Mouse (Mus musculus): Measurements from ENCODE around the gene Izumo2. TPM values are rescaled to one million over a fixed set of nuclear protein-coding genes. Genes with fewer than 3 reads are reported as not detected.
A peak's percentile ranks its signal among the peaks of the same experiment; 100 is the strongest.
"Not testable (repeated sequence)": the region's sequence is repeated elsewhere in the genome, so short reads cannot be mapped to it uniquely, and the experiment has no call there.

Gene Izumo2
- polyA plus RNA-seq, 1 experiment from 2014 or later = not detected

- H3K9me3 ChIP-seq = no peaks in the 10 kb centered on the region
- no peaks in the 10 kb centered on the region for H3K4me1 ChIP-seq (replicated peaks)
- H3K27ac ChIP-seq = no peak overlapping the region
- peaks cover 35% of the 10 kb centered on the region for H3K36me3 ChIP-seq
- no peak overlapping the region for H3K4me2 ChIP-seq (replicated peaks)
- H3K9ac ChIP-seq (replicated peaks) = no peak overlapping the region
- no peak for ATAC-seq
- H3K27me3 ChIP-seq = no peaks in the 10 kb centered on the region
- H3K4me3 ChIP-seq (replicated peaks) = no peak overlapping the region
- 92% methylated on average over 9 of the region's 9 CpGs for WGBS
Measured at GRCm38 (mm10) chr7:44733723-44734122, 25.2 kb downstream of the Izumo2 start.

DNA sequence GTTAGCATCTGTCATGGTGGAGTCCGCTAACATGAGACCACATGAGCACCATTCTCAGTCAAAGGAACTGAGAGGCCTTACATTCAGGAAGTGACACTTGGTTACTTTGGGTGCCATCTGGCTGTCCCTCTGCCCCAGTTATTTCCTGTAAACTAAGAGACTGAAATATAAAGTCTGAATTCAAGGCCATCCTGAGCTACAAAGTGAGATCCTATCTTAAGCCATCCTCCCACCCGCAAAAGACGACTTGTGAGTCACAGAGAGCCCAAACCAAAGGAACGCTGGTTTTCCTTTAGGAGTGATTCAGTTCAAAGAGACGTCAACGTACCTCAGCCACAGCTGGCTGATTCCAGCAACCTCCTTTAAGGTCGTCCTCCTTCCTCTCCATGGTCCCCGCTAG, 32.8 kb downstream of the Izumo2 start:
- 83% methylated on average over 8 of the region's 8 CpGs for WGBS
- H3K36me3 ChIP-seq = peaks cover 9% of the 10 kb centered on the region; the same call in 1 of the 2 replicates
- peaks cover 14% of the 10 kb centered on the region for H3K4me1 ChIP-seq (replicated peaks)
- H3K4me3 ChIP-seq (replicated peaks) = no peak overlapping the region
- no peak for ATAC-seq
- no peak overlapping the region for H3K27ac ChIP-seq
- H3K9me3 ChIP-seq = no peaks in the 10 kb centered on the region
- no peak overlapping the region for H3K9ac ChIP-seq (replicated peaks)
- no peaks in the 10 kb centered on the region for H3K27me3 ChIP-seq
- no peak overlapping the region for H3K4me2 ChIP-seq (replicated peaks)

GRCm38 (mm10) chr7:44744270-44744669, 35.7 kb downstream of the Izumo2 start:
- WGBS = 22% methylated on average over 9 of the region's 9 CpGs
- peaks cover 28% of the 10 kb centered on the region for H3K4me1 ChIP-seq (replicated peaks)
- peak overlapping the region; percentile 47 for H3K4me3 ChIP-seq (replicated peaks)
- no peak overlapping the region for H3K27ac ChIP-seq
- 0 out of 2 replicates have a peak, but pooled peaks cover 3% of the 10 kb centered on the region for H3K36me3 ChIP-seq
- H3K9me3 ChIP-seq = no peaks in the 10 kb centered on the region
- ATAC-seq = no peak
- peak overlapping the region; percentile 70 for H3K4me2 ChIP-seq (replicated peaks)
- H3K27me3 ChIP-seq = no peaks in the 10 kb centered on the region
- peak overlapping the region; percentile 69 for H3K9ac ChIP-seq (replicated peaks)

DNA sequence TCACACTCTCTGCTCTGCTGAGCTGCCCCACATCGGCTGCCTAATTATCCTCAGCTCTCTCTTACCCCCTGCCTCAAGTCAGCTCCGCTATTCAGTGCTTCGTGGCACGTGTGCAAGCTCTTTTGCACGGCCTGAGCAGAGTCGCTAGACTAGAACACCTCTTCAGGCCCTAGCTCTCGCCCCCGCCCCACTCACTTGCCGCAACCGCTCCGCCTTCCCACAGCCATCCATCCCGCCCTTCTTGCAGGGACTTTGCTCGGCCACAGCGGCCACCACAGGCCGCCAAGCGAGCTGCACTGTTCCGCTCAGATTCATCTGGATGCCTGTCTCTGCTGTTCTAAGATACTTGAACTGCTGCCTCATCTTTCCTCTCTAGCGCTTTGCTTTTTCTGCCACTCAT, 36.5 kb downstream of the Izumo2 start:
- Histone ChIP-seq H3K9ac (replicated peaks) (peak overlapping the region; percentile 69), H3K4me3 (replicated peaks) (peak overlapping the region; percentile 47), H3K4me2 (replicated peaks) (peak overlapping the region; percentile 70), H3K27ac (peak overlapping the region; percentile 63), H3K4me1 (replicated peaks) (peaks cover 31% of the 10 kb centered on the region), H3K27me3 (no peaks in the 10 kb centered on the region), H3K36me3 (0 out of 2 replicates have a peak, but pooled peaks cover 1% of the 10 kb centered on the region), H3K9me3 (no peaks in the 10 kb centered on the region)
- WGBS = under 1% methylated on average over 18 of the region's 18 CpGs
- ATAC-seq = peak; percentile 71

DNA sequence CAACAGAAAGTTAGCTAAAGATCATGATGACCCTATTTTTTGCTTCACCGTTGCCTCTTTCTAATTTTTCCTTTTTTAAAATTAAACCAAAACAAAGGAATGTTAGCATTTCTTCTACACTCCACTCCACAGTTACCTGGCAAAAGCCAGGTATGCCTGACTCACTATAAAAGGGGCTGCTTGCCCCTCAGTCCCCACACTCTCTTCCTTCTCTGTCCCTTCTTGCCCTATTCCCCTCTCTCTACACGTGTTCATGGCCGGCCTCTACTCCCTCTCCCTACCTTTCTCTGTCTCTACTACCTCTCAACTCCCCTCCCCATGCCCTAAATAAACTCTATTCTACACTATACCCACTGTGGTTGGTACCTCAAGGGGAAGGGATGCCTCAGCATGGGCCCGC, 38.6 kb downstream of the Izumo2 start:
- H3K4me1 ChIP-seq (replicated peaks) = peaks cover 31% of the 10 kb centered on the region
- H3K4me2 ChIP-seq (replicated peaks) = 0 out of 2 replicates have a peak overlapping the region, but pooled peaks have one; percentile 75
- 64% methylated on average over 4 of the region's 4 CpGs for WGBS
- peak overlapping the region; percentile 62 for H3K4me3 ChIP-seq (replicated peaks)
- H3K9ac ChIP-seq (replicated peaks) = no peak overlapping the region
- H3K27ac ChIP-seq = no peak overlapping the region
- H3K27me3 ChIP-seq = no peaks in the 10 kb centered on the region
- H3K9me3 ChIP-seq = no peaks in the 10 kb centered on the region
- no peak for ATAC-seq
- H3K36me3 ChIP-seq = peaks cover 2% of the 10 kb centered on the region

DNA sequence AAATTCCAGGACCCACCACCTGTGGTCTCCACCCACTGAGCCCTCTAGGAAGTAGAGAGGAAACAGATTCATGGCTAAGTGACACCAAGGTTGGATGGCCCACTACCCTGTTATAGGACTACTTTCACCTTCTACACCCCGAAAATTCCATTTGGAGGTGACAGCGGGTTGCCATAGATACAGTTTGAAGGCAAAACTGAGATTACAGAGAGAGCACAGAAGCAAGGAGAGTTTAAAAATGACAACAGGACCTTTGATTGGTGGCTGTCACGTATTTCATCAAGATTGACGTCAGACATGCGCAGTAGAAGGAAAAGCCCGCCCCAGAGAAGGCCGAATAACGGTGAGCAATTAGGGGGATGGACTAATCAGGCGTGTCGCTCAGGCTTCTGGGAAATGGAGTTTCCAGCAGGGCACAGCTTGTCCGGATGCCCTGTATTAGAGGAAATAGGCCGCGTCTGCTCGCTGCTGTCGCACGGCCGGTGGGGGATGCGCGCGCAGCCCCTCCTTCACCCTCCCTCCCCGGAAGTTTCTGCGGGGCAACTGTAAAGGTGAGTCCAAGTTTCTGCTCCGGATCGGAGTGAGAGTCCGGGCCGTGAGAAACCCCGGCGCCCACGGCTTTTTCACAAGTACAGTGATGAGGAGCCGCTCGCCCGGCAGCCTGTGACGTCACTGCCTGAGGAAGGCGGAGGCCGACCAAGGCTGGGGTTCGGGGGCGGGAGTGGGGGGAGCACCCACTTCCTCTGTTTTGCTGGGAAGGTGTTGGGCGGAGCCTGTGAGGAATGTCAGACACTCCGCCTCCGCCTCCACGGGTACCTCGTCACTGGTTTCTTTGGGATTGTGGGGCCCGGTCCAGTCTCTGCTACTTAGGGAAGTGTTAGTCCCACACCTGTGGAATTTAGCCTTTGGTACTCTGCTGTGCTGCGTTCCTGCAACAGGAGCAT, 39.8 kb downstream of the Izumo2 start, which contains the start of gene Vrk3:
Gene Vrk3 (plus strand): TSS at position 313 of the 944 bp plus-strand sequence.
- H3K9ac ChIP-seq (replicated peaks) = peak within 1 kb of the TSS; percentile 65
- H3K4me1 ChIP-seq (replicated peaks) = peaks cover 31% of the 10 kb centered on the region
- peak within 1 kb of the TSS; percentile 62 for H3K4me3 ChIP-seq (replicated peaks)
- H3K27ac ChIP-seq = peak within 1 kb of the TSS; percentile 61
- peak within 1 kb of the TSS; percentile 75 for H3K4me2 ChIP-seq (replicated peaks)
- H3K27me3 ChIP-seq = no peaks in the 10 kb centered on the region
- ATAC-seq = peak; percentile 97
- no peaks in the 10 kb centered on the region for H3K9me3 ChIP-seq
- WGBS = under 1% methylated on average over 44 of the region's 44 CpGs
- peaks cover 13% of the 10 kb centered on the region for H3K36me3 ChIP-seq

GRCm38 (mm10) chr7:44750950-44751349, 42.4 kb downstream of the Izumo2 start, which contains the start of gene Zfp473:
TSS of gene Zfp473 (minus strand) at chr7:44751050.
- H3K4me2 ChIP-seq (replicated peaks); H3K27me3 ChIP-seq; H3K4me3 ChIP-seq (replicated peaks); H3K9me3 ChIP-seq; H3K27ac ChIP-seq; ATAC-seq: not testable (repeated sequence)
- WGBS = 86% methylated on average over 1 of the region's 1 CpGs
- Histone ChIP-seq H3K4me1 (replicated peaks) (peaks cover 18% of the 10 kb centered on the region), H3K36me3 (peaks cover 38% of the 10 kb centered on the region), H3K9ac (replicated peaks) (0 out of 2 replicates have a peak within 1 kb of the TSS, but pooled peaks have one; percentile 8)

DNA sequence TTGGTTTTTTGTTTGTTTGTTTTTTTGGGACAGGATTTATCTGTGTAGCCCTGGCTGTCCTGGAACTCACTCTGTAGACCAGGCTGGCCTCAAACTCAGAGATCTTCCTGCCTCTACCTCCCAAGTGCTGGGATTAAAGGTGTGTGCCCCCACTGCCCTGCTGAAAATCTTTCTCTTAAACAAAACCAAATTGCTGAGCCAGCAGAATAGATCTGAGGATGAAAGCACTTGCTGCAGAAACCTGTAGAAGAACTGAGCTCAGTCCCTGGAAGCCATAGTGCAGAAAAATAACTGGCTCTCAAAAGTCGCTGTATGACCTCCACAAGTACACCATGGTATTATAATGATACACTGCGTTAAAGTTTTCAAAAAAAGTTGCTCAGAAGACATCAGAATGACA, 48.6 kb downstream of the Izumo2 start:
- Histone ChIP-seq H3K36me3 (peaks cover 95% of the 10 kb centered on the region), H3K27me3 (no peaks in the 10 kb centered on the region), H3K4me1 (replicated peaks) (no peaks in the 10 kb centered on the region), H3K4me2 (replicated peaks) (no peak overlapping the region), H3K9ac (replicated peaks) (no peak overlapping the region), H3K4me3 (replicated peaks) (no peak overlapping the region), H3K27ac (no peak overlapping the region), H3K9me3 (no peaks in the 10 kb centered on the region)
- ATAC-seq = no peak
- 87% methylated on average over 2 of the region's 2 CpGs for WGBS

DNA sequence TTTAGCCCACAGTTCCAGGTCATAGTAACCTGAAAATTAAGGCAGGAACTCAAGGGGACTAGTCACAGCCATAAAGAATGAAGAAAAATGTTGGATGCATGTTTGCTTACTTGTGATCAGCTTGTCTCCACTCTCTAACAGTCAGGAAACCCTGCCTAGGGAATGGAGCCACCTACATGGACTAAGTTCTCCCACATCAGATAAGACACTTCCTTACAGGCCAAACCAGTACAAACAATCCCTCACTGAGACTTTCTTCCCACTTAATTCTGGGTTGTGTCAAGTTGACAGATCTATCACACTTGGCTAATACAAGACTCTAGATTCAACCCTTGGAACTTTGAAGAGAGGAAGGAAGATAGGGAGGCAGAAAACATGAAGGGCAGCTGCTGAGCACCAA, 51.8 kb downstream of the Izumo2 start:
- Histone ChIP-seq H3K36me3 (peaks cover 93% of the 10 kb centered on the region), H3K9me3 (no peaks in the 10 kb centered on the region), H3K27ac (no peak overlapping the region), H3K4me3 (replicated peaks) (no peak overlapping the region), H3K4me2 (replicated peaks) (no peak overlapping the region), H3K27me3 (no peaks in the 10 kb centered on the region), H3K9ac (replicated peaks) (no peak overlapping the region), H3K4me1 (replicated peaks) (no peaks in the 10 kb centered on the region)
- ATAC-seq = no peak

GRCm38 (mm10) chr7:44768129-44768528, 59.6 kb downstream of the Izumo2 start:
- Histone ChIP-seq H3K36me3 (peaks cover 93% of the 10 kb centered on the region), H3K9ac (replicated peaks) (no peak overlapping the region), H3K27me3 (no peaks in the 10 kb centered on the region), H3K9me3 (no peaks in the 10 kb centered on the region), H3K4me2 (replicated peaks) (no peak overlapping the region), H3K27ac (no peak overlapping the region), H3K4me3 (replicated peaks) (no peak overlapping the region), H3K4me1 (replicated peaks) (no peaks in the 10 kb centered on the region)
- no peak for ATAC-seq
- WGBS = 86% methylated on average over 5 of the region's 5 CpGs

All from midbrain, embryonic 13.5 days (tissue).